22 mouse cellular contexts compared by ENCODE assay signal in genomic region chr5:51583632-51584031, GRCm38 (mm10). TPM values are rescaled to one million over a fixed set of nuclear protein-coding genes. Genes with fewer than 3 reads are reported as not detected.
DNase-seq lines count a peak whose midpoint lies in the region; ATAC-seq and TF ChIP-seq lines count a peak whose summit lies in the region.
"Had no signal": no experiment of that assay in that cellular context is flagged by ENCODE, and none has a peak within 500 bp of the region (broad histone marks: within the 10 kb centered on the region; RNA-seq: fewer than 3 reads in every experiment).

No protein-coding gene starts in this region.

- H3K4me1 ChIP-seq in heart, postnatal 0 days (ENCODE audit: control insufficient read depth, insufficient read depth) = peaks cover 9% of the 10 kb centered on the region
- no peaks in the 10 kb centered on the region for H3K4me1 ChIP-seq in cerebellum, adult 2 months (ENCODE audit: control insufficient read depth, insufficient read depth, low read length)
- H3K4me1 ChIP-seq: limb, embryonic 13.5 days had no signal

- no peak for DNase-seq in heart, postnatal 0 days (ENCODE audit: low spot score)
- DNase-seq in heart, postnatal 10 days = no peak
- DNase-seq in right cerebral cortex, adult 18-20 months = peak; percentile 35
- no peak for DNase-seq in right cerebral cortex, postnatal 4 days
- peak; percentile 20 to 52 for DNase-seq in kidney, postnatal 4 days
- DNase-seq in testis, postnatal 14 days (ENCODE audit: low spot score) = no peak
- DNase-seq in adrenal gland, adult 2 months = no peak
- DNase-seq in cerebellum, adult 2 months = no peak
- DNase-seq: adrenal gland, postnatal 36 days; B cell, adult 2 months; cerebellum, adult 9-10 months; gastrocnemius, adult 2 months; layer of hippocampus, postnatal 36 days; liver, embryonic 13.5 days; lung, postnatal 4 days; thymus, postnatal 25 days had no signal

- H3K27ac ChIP-seq in heart, postnatal 0 days (ENCODE audit: low read depth) = no peak overlapping the region
- no peak overlapping the region for H3K27ac ChIP-seq in cerebellum, adult 2 months (ENCODE audit: insufficient read depth, low read length)
- H3K27ac ChIP-seq: gastrocnemius, adult 2 months; heart, embryonic 13.5 days; limb, embryonic 13.5 days; liver, embryonic 13.5 days; lung, embryonic 15.5 days; neural tube, embryonic 12.5 days had no signal

- no peaks in the 10 kb centered on the region for H3K36me3 ChIP-seq in heart, postnatal 0 days (replicated peaks; ENCODE audit: control insufficient read depth, insufficient read depth, low read length)
- H3K36me3 ChIP-seq: heart, embryonic 13.5 days; limb, embryonic 13.5 days; liver, embryonic 13.5 days; lung, embryonic 15.5 days; neural tube, embryonic 12.5 days had no signal

- peak; percentile 55; the same call in 1 of the 2 replicates for ATAC-seq in heart, postnatal 0 days (ENCODE audit: insufficient read depth, low read depth)
- ATAC-seq: forebrain, embryonic 14.5 days had no signal

- no peak for TF ChIP-seq CTCF in heart, postnatal 0 days (IDR thresholded peaks at IDR 0.05; ENCODE audit: low read depth)
- no peak for TF ChIP-seq CTCF in cerebellum, adult 2 months (IDR thresholded peaks at IDR 0.05; ENCODE audit: borderline replicate concordance, insufficient read depth, low read depth, low read length)

- no peak overlapping the region for H3K4me2 ChIP-seq in heart, postnatal 0 days (ENCODE audit: low read depth, low read length)
- H3K4me2 ChIP-seq: heart, embryonic 13.5 days; limb, embryonic 13.5 days; liver, embryonic 13.5 days; lung, embryonic 15.5 days; midbrain, embryonic 11.5 days; neural tube, embryonic 12.5 days had no signal

- no peak overlapping the region for H3K4me3 ChIP-seq in heart, postnatal 0 days (ENCODE audit: low read depth, low read length)
- no peak overlapping the region for H3K4me3 ChIP-seq in cerebellum, adult 2 months (replicated peaks; ENCODE audit: insufficient read depth, low read depth, low read length)
- H3K4me3 ChIP-seq: gastrocnemius, adult 2 months; heart, embryonic 13.5 days; limb, embryonic 13.5 days; liver, embryonic 13.5 days; lung, embryonic 15.5 days; neural tube, embryonic 12.5 days had no signal

- WGBS in heart, postnatal 0 days = 46% methylated on average over 3 of the region's 3 CpGs
- 54% methylated on average over 3 of the region's 3 CpGs for WGBS in cerebellum, adult 2 months

- no peaks in the 10 kb centered on the region for H3K9me3 ChIP-seq in heart, postnatal 0 days (replicated peaks; ENCODE audit: control insufficient read depth, low read length)
- H3K9me3 ChIP-seq: heart, embryonic 13.5 days; limb, embryonic 13.5 days; liver, embryonic 13.5 days; lung, embryonic 15.5 days; neural tube, embryonic 12.5 days had no signal

- no peaks in the 10 kb centered on the region for H3K27me3 ChIP-seq in heart, postnatal 0 days (ENCODE audit: control insufficient read depth, insufficient read depth, low read length)
- H3K27me3 ChIP-seq in cerebellum, adult 2 months (ENCODE audit: control insufficient read depth, insufficient read depth, low read length) = no peaks in the 10 kb centered on the region
- H3K27me3 ChIP-seq: heart, embryonic 13.5 days; liver, embryonic 13.5 days; lung, embryonic 15.5 days; neural tube, embryonic 12.5 days had no signal

- intact Hi-C loops in heart, postnatal 10 days (cut with DNase I) = no loop called here

- TF ChIP-seq POLR2A in cerebellum, adult 2 months (IDR thresholded peaks at IDR 0.05; ENCODE audit: borderline replicate concordance, insufficient read depth, low read length) = no peak

- H3K9ac ChIP-seq in heart, postnatal 0 days (replicated peaks; ENCODE audit: low read depth, low read length) = no peak overlapping the region
- H3K9ac ChIP-seq: heart, embryonic 13.5 days; limb, embryonic 13.5 days; liver, embryonic 13.5 days; lung, embryonic 15.5 days; neural tube, embryonic 12.5 days had no signal

- no peak for TF ChIP-seq EP300 in heart, postnatal 0 days (IDR thresholded peaks at IDR 0.05; ENCODE audit: low read depth)

RNA-seq across cellular contexts. Expression of gene Ppargc1a, which starts 16.1 kb away (rescaled TPM):
- 50.8 and 69.1 TPM in 2 replicates for total RNA-seq in heart, postnatal 0 days (2014; rRNA removed; ENCODE audit: low replicate concordance)
- 51.8 and 61.4 TPM in 2 replicates for polyA plus RNA-seq in heart, postnatal 0 days (2015; fragmentation: Nextera tagmentation; extraction: Ambion mirVana)
- total RNA-seq in heart, postnatal 10 days (2021) = 100 to 1,000 TPM; 113 to 220 TPM
- total RNA-seq in adrenal gland, adult 2 months (2021) = 10 to 100 TPM; 12.1 to 28.2 TPM
- polyA plus RNA-seq in adrenal gland, adult 2 months (2012; rRNA removed) = 0.43 and 0.56 TPM in 2 replicates
- polyA plus RNA-seq in cerebellum, adult 2 months (2012; rRNA removed) = 24.8 and 25.9 TPM in 2 replicates

Comparison
In these comparisons a context has a peak if more than half of its experiments do, and no peak if none do; other contexts are left out.
1. DNase-seq: peak in right cerebral cortex, adult 18-20 months (single experiment) and kidney, postnatal 4 days (2 of 2); none in heart, postnatal 0 days (single experiment), heart, postnatal 10 days (0 of 2), right cerebral cortex, postnatal 4 days (single experiment), testis, postnatal 14 days (single experiment), adrenal gland, adult 2 months (single experiment) and cerebellum, adult 2 months (0 of 2).